Mouse (Mus musculus) neural tube, embryonic 10.5 days (tissue): ENCODE data around the gene Ppp1r1c.

Experiments used
- DNase-seq: peaks from one replicate; pipeline ENCODE4 v3.0.0-alpha.2; 2017; ENCODE audit warnings: low spot score; ENCODE audit errors: extremely low spot score

The Ppp1r1c gene

GRCm38 (mm10) chr2:79707575-79707974 lies at the start of gene Ppp1r1c:
Gene Ppp1r1c (plus strand): TSS chr2:79707780.
- no peak for DNase-seq

- DNase-seq = no peak
Measured at GRCm38 (mm10) chr2:79660417-79661185, 47.0 kb upstream of the Ppp1r1c start.

GRCm38 (mm10) chr2:79661486-79662104 lies 46.0 kb upstream of the Ppp1r1c start:
- no peak for DNase-seq

- no peak for DNase-seq
Measured at GRCm38 (mm10) chr2:79664532-79665286, 42.9 kb upstream of the Ppp1r1c start.

- no peak for DNase-seq
Measured at GRCm38 (mm10) chr2:79665492-79665891, 42.1 kb upstream of the Ppp1r1c start.

- DNase-seq = no peak
Measured at GRCm38 (mm10) chr2:79675266-79675665, 32.3 kb upstream of the Ppp1r1c start.

- no peak for DNase-seq
Measured at GRCm38 (mm10) chr2:79677663-79678257, 29.8 kb upstream of the Ppp1r1c start.

GRCm38 (mm10) chr2:79681672-79682071 lies 25.9 kb upstream of the Ppp1r1c start:
- DNase-seq = no peak

GRCm38 (mm10) chr2:79683258-79683657 lies 24.3 kb upstream of the Ppp1r1c start:
- DNase-seq = no peak

GRCm38 (mm10) chr2:79690838-79691237 lies 16.7 kb upstream of the Ppp1r1c start:
- no peak for DNase-seq

GRCm38 (mm10) chr2:79695190-79695589 lies 12.4 kb upstream of the Ppp1r1c start:
- no peak for DNase-seq

GRCm38 (mm10) chr2:79695939-79696338 lies 11.6 kb upstream of the Ppp1r1c start:
- DNase-seq = no peak

GRCm38 (mm10) chr2:79696478-79697230 lies 10.9 kb upstream of the Ppp1r1c start:
- DNase-seq = no peak

- DNase-seq = no peak
Measured at GRCm38 (mm10) chr2:79698166-79698565, 9.4 kb upstream of the Ppp1r1c start.

GRCm38 (mm10) chr2:79704773-79705172 lies 2.8 kb upstream of the Ppp1r1c start:
- DNase-seq = no peak

GRCm38 (mm10) chr2:79713662-79714091 lies 6.1 kb downstream of the Ppp1r1c start:
- no peak for DNase-seq

GRCm38 (mm10) chr2:79714745-79715144 lies 7.2 kb downstream of the Ppp1r1c start:
- DNase-seq = no peak

- no peak for DNase-seq
Measured at GRCm38 (mm10) chr2:79715925-79716324, 8.3 kb downstream of the Ppp1r1c start.

GRCm38 (mm10) chr2:79717846-79718245 lies 10.3 kb downstream of the Ppp1r1c start:
- DNase-seq = no peak

- DNase-seq = no peak
Measured at GRCm38 (mm10) chr2:79722415-79722814, 14.8 kb downstream of the Ppp1r1c start.

GRCm38 (mm10) chr2:79738958-79739357 lies 31.4 kb downstream of the Ppp1r1c start:
- no peak for DNase-seq
